Mouse (Mus musculus): ENCODE data around the gene Diras1. TPM values are rescaled to one million over a fixed set of nuclear protein-coding genes. Genes with fewer than 3 reads are reported as not detected.

Gene Diras1
- not detected for polyA plus RNA-seq (2014; fragmentation: Illumina TruSeq; extraction: RNeasy Lipid Tissue Mini Kit (QIAGEN cat#74804); ENCODE audit: low read depth, low replicate concordance)

DNA sequence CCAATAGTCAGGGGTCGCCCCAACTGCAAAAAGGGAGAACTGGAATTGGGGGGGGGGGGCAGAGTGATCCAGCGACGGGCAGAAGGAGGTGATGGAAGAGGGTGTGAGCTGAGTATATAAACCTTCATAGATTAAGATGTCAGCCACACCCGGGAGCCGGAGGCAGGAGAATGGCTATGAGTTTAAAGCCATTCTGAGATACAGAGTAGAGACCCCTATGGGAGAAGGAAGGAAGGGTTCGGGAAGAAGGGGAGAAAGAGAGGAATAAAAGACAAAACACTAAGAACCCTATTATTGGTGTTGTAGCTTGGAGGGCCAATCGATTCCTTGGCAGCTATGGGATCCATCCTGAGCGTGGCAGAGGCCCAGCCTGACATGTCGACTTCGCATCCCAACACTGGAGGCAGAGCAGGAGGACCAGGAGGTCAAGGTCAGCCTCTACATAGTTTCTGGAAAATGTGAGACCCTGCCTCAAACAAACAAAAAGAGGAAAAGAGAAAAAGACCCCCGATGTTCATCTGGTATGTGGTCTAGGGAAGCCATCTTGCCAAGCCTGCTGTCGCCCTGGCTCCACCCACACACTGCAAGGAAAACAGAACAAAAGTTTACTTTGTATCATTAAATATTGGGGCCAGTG, at the start of gene Diras1:
Diras1 (minus strand) TSS at position 24 of the 637 bp plus-strand sequence.

DNA sequence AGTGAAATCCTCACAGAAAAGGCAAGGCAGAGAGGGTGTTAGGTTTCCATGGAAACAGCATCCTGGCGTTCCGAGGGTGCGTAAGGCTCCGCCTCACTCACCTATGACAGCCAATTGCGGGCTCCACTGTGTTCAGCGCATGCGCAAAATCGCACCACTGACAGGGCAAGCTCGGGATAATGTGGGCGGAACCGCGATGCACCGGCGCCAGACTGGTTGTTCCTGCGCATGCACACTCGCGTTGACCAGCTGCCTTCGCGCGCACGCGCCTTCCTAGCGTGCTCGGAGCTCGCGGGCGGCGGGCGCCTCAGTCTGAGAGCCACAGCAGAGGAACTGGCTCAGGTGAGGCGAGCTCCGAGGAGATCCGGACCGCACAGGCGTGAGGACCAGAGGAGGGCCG, 44.4 kb upstream of the Diras1 start, which contains the start of gene Thop1:
Thop1 (plus strand) TSS at position 200 of the 400 bp plus-strand sequence.

DNA sequence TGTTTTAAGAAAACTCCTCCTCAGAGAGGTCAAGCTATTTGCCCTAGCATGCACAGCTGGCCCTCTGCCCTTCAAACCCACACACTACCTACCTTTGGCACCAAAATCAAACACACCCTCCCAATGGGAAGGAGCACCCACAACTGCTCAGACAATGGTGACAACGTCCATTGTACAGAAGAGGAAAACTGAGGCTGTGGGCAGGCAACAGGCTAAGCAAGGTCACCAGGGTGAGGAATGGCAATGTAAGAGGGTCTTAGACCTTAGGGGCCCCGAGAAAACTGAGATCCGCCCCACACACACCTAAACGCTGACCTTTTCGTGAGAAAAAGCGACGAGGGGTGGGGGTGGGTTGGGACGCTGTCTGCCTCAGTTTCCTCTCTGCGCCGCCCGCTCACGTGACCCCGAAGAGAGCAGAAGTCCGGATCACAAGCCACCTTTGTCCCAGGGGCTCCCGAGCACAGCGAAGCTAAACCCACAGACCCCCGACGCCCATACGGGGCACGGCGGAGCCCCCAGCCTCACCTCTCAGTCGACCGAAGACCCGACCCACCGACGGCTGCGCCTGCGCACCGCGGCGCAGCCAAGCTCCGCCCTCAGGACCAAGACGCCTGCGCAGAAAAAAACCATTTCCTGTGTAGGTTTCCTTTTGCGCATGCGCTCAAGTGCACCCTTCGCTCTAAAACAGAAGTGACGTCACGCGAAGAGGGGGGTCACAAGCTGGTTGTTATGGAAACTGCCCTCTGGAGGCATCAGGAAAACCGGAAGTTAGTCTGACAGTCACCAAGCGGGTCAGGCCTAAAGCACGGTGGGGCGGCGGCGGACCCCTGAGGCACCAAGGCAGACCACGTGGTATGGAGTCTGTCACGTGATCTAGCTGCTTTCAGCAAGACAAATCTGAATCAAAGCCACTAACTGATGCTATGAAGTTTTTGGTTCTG, 34.4 kb upstream of the Diras1 start, which contains the start of gene Sgta:
Sgta (minus strand) TSS at position 579 of the 941 bp plus-strand sequence.

DNA sequence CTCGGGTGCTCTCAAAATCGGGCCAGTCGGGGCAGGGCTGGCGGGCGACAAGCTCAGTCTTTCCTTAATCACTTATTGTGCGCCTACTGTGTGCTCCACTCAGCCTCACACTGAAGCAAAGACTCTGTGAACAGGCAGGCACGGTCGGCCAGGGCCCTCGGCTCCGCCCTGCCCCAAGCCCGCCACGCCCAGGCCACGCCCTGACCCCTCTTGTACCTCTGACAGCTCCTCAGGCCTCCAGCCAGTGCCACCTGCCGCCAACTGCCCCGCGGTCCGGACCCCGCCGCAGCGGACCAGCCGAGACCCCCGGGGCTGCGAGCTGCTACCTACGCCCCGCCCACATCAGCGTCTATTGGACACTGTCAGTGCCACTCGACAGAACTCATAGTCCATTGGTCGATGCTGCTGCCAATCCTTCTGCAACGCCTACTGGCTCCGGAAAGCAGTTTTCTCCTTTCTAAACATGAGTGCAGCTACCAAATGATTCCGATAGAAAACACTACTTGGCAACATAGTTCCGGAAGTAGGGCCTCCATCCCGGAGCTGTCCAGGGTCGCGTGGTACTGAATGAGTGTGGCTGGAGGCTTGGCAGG, 11.6 kb upstream of the Diras1 start, which contains the start of gene Slc39a3:
Slc39a3 (minus strand) TSS at position 439 of the 593 bp plus-strand sequence.

DNA sequence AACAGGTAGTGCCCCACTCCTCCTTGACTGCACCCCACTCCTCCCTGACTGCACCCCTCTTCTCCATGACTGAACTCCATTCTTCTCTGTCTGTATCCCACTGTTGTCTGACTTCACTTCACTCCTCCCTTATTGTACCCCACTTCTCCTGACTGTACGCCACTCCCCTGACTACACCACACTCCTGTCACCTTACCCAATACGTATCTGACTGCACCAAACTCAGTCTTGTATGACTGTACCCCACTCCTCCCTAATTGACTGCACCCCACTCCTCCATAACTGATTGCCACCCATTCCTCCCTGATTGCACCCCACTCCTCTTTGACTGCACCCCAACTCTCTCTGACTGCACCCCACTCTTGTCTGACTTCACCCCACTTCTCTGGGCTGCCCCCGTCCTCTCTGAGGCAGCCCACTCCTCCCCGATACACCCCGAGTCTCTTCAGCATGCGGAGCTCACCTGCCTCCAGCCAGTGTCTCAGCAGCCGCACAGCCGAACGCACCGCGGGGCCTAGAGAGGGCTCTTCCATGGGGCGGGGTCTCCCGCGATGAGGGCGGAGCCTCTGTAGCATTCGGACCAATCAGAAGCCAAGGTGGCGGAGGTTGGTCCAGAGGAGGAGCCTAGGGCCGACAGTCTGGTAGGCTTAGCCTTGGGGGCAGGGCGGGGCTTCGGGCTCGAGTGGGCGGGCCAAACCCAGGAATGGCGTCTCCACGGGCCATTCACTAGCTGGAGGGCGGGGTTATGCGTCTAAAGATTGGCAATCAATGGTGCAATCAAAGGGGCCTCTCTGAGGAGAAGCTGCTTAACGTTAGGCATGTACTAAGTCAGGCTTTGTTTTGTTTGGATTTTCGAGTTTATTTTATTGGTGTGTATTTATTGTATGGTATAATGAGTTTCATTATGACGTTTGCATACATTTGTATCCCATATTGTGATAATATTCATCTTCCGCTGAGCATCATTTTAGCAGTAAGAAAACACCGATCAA, 10.8 kb downstream of the Diras1 start, which contains the start of gene Gng7:
Gng7 (minus strand) TSS at position 553 of the 992 bp plus-strand sequence.

Other genes starting within 250 kb of the Diras1 start
- gene Sf3a2, start 227.5 kb downstream of the Diras1 start, polyA plus RNA-seq (2014; fragmentation: Illumina TruSeq; extraction: RNeasy Lipid Tissue Mini Kit (QIAGEN cat#74804); ENCODE audit: low read depth, low replicate concordance): 2.4 TPM
- 3.9 TPM for gene Plekhj1, start 227.0 kb downstream of the Diras1 start, polyA plus RNA-seq (2014; fragmentation: Illumina TruSeq; extraction: RNeasy Lipid Tissue Mini Kit (QIAGEN cat#74804); ENCODE audit: low read depth, low replicate concordance)
- gene Amh, start 220.4 kb downstream of the Diras1 start, polyA plus RNA-seq (2014; fragmentation: Illumina TruSeq; extraction: RNeasy Lipid Tissue Mini Kit (QIAGEN cat#74804); ENCODE audit: low read depth, low replicate concordance): not detected
- not detected for gene Jsrp1, start 212.2 kb downstream of the Diras1 start, polyA plus RNA-seq (2014; fragmentation: Illumina TruSeq; extraction: RNeasy Lipid Tissue Mini Kit (QIAGEN cat#74804); ENCODE audit: low read depth, low replicate concordance)
- gene Oaz1, start 199.0 kb downstream of the Diras1 start, polyA plus RNA-seq (2014; fragmentation: Illumina TruSeq; extraction: RNeasy Lipid Tissue Mini Kit (QIAGEN cat#74804); ENCODE audit: low read depth, low replicate concordance): 116 TPM
- not detected for gene Lingo3, start 181.6 kb downstream of the Diras1 start, polyA plus RNA-seq (2014; fragmentation: Illumina TruSeq; extraction: RNeasy Lipid Tissue Mini Kit (QIAGEN cat#74804); ENCODE audit: low read depth, low replicate concordance)
- 2.8 TPM for gene Lsm7, start 170.5 kb downstream of the Diras1 start, polyA plus RNA-seq (2014; fragmentation: Illumina TruSeq; extraction: RNeasy Lipid Tissue Mini Kit (QIAGEN cat#74804); ENCODE audit: low read depth, low replicate concordance)
- gene Sppl2b, start 170.4 kb downstream of the Diras1 start, polyA plus RNA-seq (2014; fragmentation: Illumina TruSeq; extraction: RNeasy Lipid Tissue Mini Kit (QIAGEN cat#74804); ENCODE audit: low read depth, low replicate concordance): not detected
- gene Tmprss9, start 153.8 kb downstream of the Diras1 start, polyA plus RNA-seq (2014; fragmentation: Illumina TruSeq; extraction: RNeasy Lipid Tissue Mini Kit (QIAGEN cat#74804); ENCODE audit: low read depth, low replicate concordance): not detected
- not detected for gene Timm13, start 124.7 kb downstream of the Diras1 start, polyA plus RNA-seq (2014; fragmentation: Illumina TruSeq; extraction: RNeasy Lipid Tissue Mini Kit (QIAGEN cat#74804); ENCODE audit: low read depth, low replicate concordance)
- 1.2 TPM for gene Lmnb2, start 107.4 kb downstream of the Diras1 start, polyA plus RNA-seq (2014; fragmentation: Illumina TruSeq; extraction: RNeasy Lipid Tissue Mini Kit (QIAGEN cat#74804); ENCODE audit: low read depth, low replicate concordance)
- 12.3 TPM for gene Gadd45b, start 95.6 kb downstream of the Diras1 start, polyA plus RNA-seq (2014; fragmentation: Illumina TruSeq; extraction: RNeasy Lipid Tissue Mini Kit (QIAGEN cat#74804); ENCODE audit: low read depth, low replicate concordance)
- 0.76 TPM for gene Gng7, start 10.7 kb downstream of the Diras1 start, polyA plus RNA-seq (2014; fragmentation: Illumina TruSeq; extraction: RNeasy Lipid Tissue Mini Kit (QIAGEN cat#74804); ENCODE audit: low read depth, low replicate concordance)
- 0.41 TPM for gene Slc39a3, start 11.8 kb upstream of the Diras1 start, polyA plus RNA-seq (2014; fragmentation: Illumina TruSeq; extraction: RNeasy Lipid Tissue Mini Kit (QIAGEN cat#74804); ENCODE audit: low read depth, low replicate concordance)
- gene Sgta, start 34.5 kb upstream of the Diras1 start, polyA plus RNA-seq (2014; fragmentation: Illumina TruSeq; extraction: RNeasy Lipid Tissue Mini Kit (QIAGEN cat#74804); ENCODE audit: low read depth, low replicate concordance): 1.3 TPM
- gene Thop1, start 44.4 kb upstream of the Diras1 start, polyA plus RNA-seq (2014; fragmentation: Illumina TruSeq; extraction: RNeasy Lipid Tissue Mini Kit (QIAGEN cat#74804); ENCODE audit: low read depth, low replicate concordance): not detected
- 0.79 TPM for gene Creb3l3, start 73.2 kb upstream of the Diras1 start, polyA plus RNA-seq (2014; fragmentation: Illumina TruSeq; extraction: RNeasy Lipid Tissue Mini Kit (QIAGEN cat#74804); ENCODE audit: low read depth, low replicate concordance)
- gene Map2k2, start 80.3 kb upstream of the Diras1 start, polyA plus RNA-seq (2014; fragmentation: Illumina TruSeq; extraction: RNeasy Lipid Tissue Mini Kit (QIAGEN cat#74804); ENCODE audit: low read depth, low replicate concordance): 3.0 TPM
- gene Zbtb7a, start 109.6 kb upstream of the Diras1 start, polyA plus RNA-seq (2014; fragmentation: Illumina TruSeq; extraction: RNeasy Lipid Tissue Mini Kit (QIAGEN cat#74804); ENCODE audit: low read depth, low replicate concordance): 48.6 TPM
- not detected for gene Pias4, start 142.3 kb upstream of the Diras1 start, polyA plus RNA-seq (2014; fragmentation: Illumina TruSeq; extraction: RNeasy Lipid Tissue Mini Kit (QIAGEN cat#74804); ENCODE audit: low read depth, low replicate concordance)
- gene Eef2, start 151.0 kb upstream of the Diras1 start, polyA plus RNA-seq (2014; fragmentation: Illumina TruSeq; extraction: RNeasy Lipid Tissue Mini Kit (QIAGEN cat#74804); ENCODE audit: low read depth, low replicate concordance): 12.4 TPM
- not detected for gene Dapk3, start 157.3 kb upstream of the Diras1 start, polyA plus RNA-seq (2014; fragmentation: Illumina TruSeq; extraction: RNeasy Lipid Tissue Mini Kit (QIAGEN cat#74804); ENCODE audit: low read depth, low replicate concordance)
- gene 4930442H23Rik, start 158.2 kb upstream of the Diras1 start, polyA plus RNA-seq (2014; fragmentation: Illumina TruSeq; extraction: RNeasy Lipid Tissue Mini Kit (QIAGEN cat#74804); ENCODE audit: low read depth, low replicate concordance): not detected
- gene Nmrk2, start 176.4 kb upstream of the Diras1 start, polyA plus RNA-seq (2014; fragmentation: Illumina TruSeq; extraction: RNeasy Lipid Tissue Mini Kit (QIAGEN cat#74804); ENCODE audit: low read depth, low replicate concordance): not detected
- gene Atcay, start 205.2 kb upstream of the Diras1 start, polyA plus RNA-seq (2014; fragmentation: Illumina TruSeq; extraction: RNeasy Lipid Tissue Mini Kit (QIAGEN cat#74804); ENCODE audit: low read depth, low replicate concordance): 0.19 TPM
- gene Zfr2, start 207.5 kb upstream of the Diras1 start, polyA plus RNA-seq (2014; fragmentation: Illumina TruSeq; extraction: RNeasy Lipid Tissue Mini Kit (QIAGEN cat#74804); ENCODE audit: low read depth, low replicate concordance): 0.63 TPM
- gene Matk, start 227.3 kb upstream of the Diras1 start, polyA plus RNA-seq (2014; fragmentation: Illumina TruSeq; extraction: RNeasy Lipid Tissue Mini Kit (QIAGEN cat#74804); ENCODE audit: low read depth, low replicate concordance): not detected
- gene Mrpl54, start 241.3 kb upstream of the Diras1 start, polyA plus RNA-seq (2014; fragmentation: Illumina TruSeq; extraction: RNeasy Lipid Tissue Mini Kit (QIAGEN cat#74804); ENCODE audit: low read depth, low replicate concordance): 1.2 TPM
- gene Apba3, start 241.3 kb upstream of the Diras1 start, polyA plus RNA-seq (2014; fragmentation: Illumina TruSeq; extraction: RNeasy Lipid Tissue Mini Kit (QIAGEN cat#74804); ENCODE audit: low read depth, low replicate concordance): not detected